Mouse (Mus musculus): ENCODE results near the gene Cmtm8. TPM values are rescaled to one million over a fixed set of nuclear protein-coding genes. Genes with fewer than 3 reads are reported as not detected.

The Cmtm8 gene
- not detected for polyA plus RNA-seq (2012; fragmentation: generic; extraction: Trizol)

DNA sequence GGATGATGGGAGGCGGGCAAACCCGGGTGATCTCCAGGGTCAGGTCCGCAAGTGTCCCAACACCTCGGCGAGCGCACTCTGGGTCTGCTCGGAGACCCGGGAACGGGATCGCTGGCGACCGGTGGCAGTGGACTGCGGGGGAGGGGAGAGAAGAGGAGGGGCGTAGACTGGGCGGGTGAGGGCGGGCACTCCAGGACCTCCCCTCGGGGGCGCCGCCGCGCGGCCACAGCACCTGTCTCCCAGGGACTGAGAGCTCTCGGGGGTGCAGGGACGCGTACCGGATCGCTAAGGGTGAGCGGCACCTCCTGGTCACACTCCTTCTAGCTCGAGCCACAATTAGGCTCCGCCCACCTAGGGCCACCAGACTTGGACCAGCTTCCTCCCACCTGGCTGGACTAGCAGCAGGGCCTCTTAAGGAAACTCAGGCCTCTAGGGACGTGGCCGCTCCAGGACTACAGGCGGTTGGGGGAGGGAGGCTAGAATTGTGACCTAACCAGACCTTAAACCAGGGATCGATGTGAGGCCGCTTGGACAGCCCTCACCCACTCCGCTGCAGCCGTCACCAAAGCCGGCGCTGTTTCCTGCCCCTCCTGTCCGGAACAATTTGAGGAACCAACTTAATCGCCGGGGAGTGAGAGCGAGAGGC lies at the start of gene Cmtm8:
TSS of gene Cmtm8 (minus strand) at position 140 of the 646 bp plus-strand sequence.
- Histone ChIP-seq H3K4me3 (no peak within 1 kb of the TSS), H3K27me3 (ENCODE audit: control insufficient read depth, insufficient read depth, insufficient read length) (peaks cover 34% of the 10 kb centered on the region), H3K4me2 (ENCODE audit: low read depth) (peak within 1 kb of the TSS; percentile 18), H3K36me3 (ENCODE audit: control insufficient read depth, insufficient read depth) (no peaks in the 10 kb centered on the region), H3ac (ENCODE audit: control insufficient read depth, insufficient read length) (no peak within 1 kb of the TSS), H3K79me2 (ENCODE audit: control insufficient read depth, insufficient read depth) (no peaks in the 10 kb centered on the region)
- TF ChIP-seq REST (IDR thresholded peaks at IDR 0.05; ENCODE audit: insufficient read depth, insufficient read length) = no peak
- TF ChIP-seq MYOD1 (IDR thresholded peaks at IDR 0.05; ENCODE audit: control insufficient read depth in 1 of 3, insufficient read length in 2 of 3, low read depth in 2 of 3) = peak in 1 of 3 experiments; percentile 42
- no peak for TF ChIP-seq E2F4 (IDR thresholded peaks at IDR 0.05; ENCODE audit: insufficient read depth)
- TF ChIP-seq MAX (IDR thresholded peaks at IDR 0.05; ENCODE audit: low read depth) = no peak
- no peak for TF ChIP-seq TCF12 (IDR thresholded peaks at IDR 0.05; ENCODE audit: insufficient read depth, poor library complexity, severe bottlenecking)
- TF ChIP-seq SRF (IDR thresholded peaks at IDR 0.05; ENCODE audit: control insufficient read depth, insufficient read length, low read depth) = no peak
- TF ChIP-seq POLR2A (IDR thresholded peaks at IDR 0.05; ENCODE audit: insufficient read length, low read depth) = no peak
- TF ChIP-seq MYOG (IDR thresholded peaks at IDR 0.05; ENCODE audit: control insufficient read depth in 1 of 3, insufficient read depth in 1 of 3, insufficient read length in 2 of 3, low read depth in 2 of 3) = peak in 1 of 3 experiments; percentile 8
- TF ChIP-seq CEBPB (IDR thresholded peaks at IDR 0.05; ENCODE audit: insufficient read depth, poor library complexity, severe bottlenecking) = no peak

DNA sequence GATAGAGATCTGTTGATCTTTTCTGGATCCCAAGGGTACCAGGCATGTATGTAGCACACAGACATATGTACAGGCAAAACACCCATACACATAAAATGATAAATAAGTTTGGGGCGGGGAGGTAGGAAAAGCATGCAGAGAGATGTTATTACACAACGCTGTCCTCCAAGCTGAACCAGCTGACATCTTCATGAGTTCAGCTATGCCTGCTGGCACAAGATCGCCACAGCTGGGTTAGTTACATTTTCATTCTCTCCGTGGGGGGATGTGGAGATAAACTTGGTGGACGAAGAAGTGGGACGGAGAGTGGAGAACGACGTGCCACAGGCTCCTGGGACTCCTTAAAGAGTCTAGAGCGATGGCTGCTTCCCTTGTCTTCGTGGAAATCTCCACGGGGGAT lies 49.0 kb upstream of the Cmtm8 start:
- H3K4me3 ChIP-seq = no peak overlapping the region
- no peaks in the 10 kb centered on the region for H3K36me3 ChIP-seq (ENCODE audit: control insufficient read depth, insufficient read depth)
- H3K27me3 ChIP-seq (ENCODE audit: control insufficient read depth, insufficient read depth, insufficient read length) = no peaks in the 10 kb centered on the region
- TF ChIP-seq MAX (IDR thresholded peaks at IDR 0.05; ENCODE audit: low read depth) (no peak), POLR2AphosphoS2 (IDR thresholded peaks at IDR 0.05; ENCODE audit: insufficient read length, low read depth) (no peak), TCF12 (IDR thresholded peaks at IDR 0.05; ENCODE audit: insufficient read depth, poor library complexity, severe bottlenecking) (no peak)
- H3K4me2 ChIP-seq (ENCODE audit: low read depth) = no peak overlapping the region
- H3K79me2 ChIP-seq (ENCODE audit: control insufficient read depth, insufficient read depth) = no peaks in the 10 kb centered on the region
- no peak overlapping the region for H3ac ChIP-seq (ENCODE audit: control insufficient read depth, insufficient read length)

DNA sequence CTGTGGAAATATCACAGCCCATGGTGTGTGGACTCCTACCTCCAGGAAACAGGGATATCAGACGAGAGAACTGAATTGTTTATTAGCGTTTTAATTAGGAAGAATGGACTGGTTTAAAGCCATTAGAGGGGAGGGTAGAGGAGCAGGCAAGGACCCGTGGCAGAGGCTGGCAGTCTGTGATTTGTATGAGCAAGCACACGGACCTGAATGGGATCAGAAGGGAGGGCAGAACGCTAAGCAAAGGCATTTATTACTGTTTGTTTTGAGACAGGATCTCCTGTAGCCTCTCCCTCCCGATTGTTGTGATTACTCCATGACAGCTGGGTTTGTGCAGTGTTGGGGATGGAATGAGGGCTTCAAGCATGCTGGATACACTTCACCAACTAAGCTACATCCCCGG lies 46.4 kb upstream of the Cmtm8 start:
- Histone ChIP-seq H3ac (ENCODE audit: control insufficient read depth, insufficient read length) (no peak overlapping the region), H3K36me3 (ENCODE audit: control insufficient read depth, insufficient read depth) (no peaks in the 10 kb centered on the region), H3K27me3 (ENCODE audit: control insufficient read depth, insufficient read depth, insufficient read length) (no peaks in the 10 kb centered on the region), H3K4me3 (no peak overlapping the region), H3K4me2 (ENCODE audit: low read depth) (no peak overlapping the region), H3K79me2 (ENCODE audit: control insufficient read depth, insufficient read depth) (no peaks in the 10 kb centered on the region)
- TF ChIP-seq MYOG (IDR thresholded peaks at IDR 0.05; ENCODE audit: control insufficient read depth in 1 of 3, insufficient read depth in 1 of 3, insufficient read length in 2 of 3, low read depth in 2 of 3) (peak in 1 of 3 experiments; percentile 7), MYOD1 (IDR thresholded peaks at IDR 0.05; ENCODE audit: control insufficient read depth in 1 of 3, insufficient read length in 2 of 3, low read depth in 2 of 3) (no peak)

DNA sequence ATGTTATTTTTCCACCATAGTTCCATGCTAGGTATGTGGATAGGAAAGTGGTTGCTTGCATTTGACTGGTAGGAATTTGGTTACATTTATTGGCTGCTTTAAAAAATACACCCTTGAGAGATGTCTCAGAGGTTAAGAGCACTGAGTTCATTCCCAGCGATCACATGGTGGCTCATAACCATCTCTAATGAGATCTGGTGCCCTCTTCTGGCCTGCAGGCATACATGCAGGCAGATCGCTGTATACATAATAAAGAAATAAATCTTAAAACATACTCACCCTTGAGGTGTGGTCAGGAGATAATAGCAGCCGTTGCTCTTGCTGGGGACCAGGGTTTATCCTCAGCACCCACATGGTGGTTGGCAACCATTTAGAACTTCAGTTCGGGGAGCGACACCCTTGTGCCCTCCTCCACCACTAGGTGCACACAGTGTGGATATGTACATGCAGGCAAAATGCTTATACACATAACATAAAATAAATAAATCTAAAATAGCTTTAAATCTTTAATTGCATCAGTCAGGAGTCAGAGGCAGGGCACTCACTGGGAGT lies 45.0 kb upstream of the Cmtm8 start:
- H3K4me3 ChIP-seq = no peak overlapping the region
- H3K36me3 ChIP-seq (ENCODE audit: control insufficient read depth, insufficient read depth) = no peaks in the 10 kb centered on the region
- TF ChIP-seq CEBPB (IDR thresholded peaks at IDR 0.05; ENCODE audit: insufficient read depth, poor library complexity, severe bottlenecking) = no peak
- TF ChIP-seq SRF (IDR thresholded peaks at IDR 0.05; ENCODE audit: control insufficient read depth, insufficient read length, low read depth) = no peak
- TF ChIP-seq REST (IDR thresholded peaks at IDR 0.05; ENCODE audit: insufficient read depth, insufficient read length) = no peak
- no peak for TF ChIP-seq POLR2AphosphoS2 (IDR thresholded peaks at IDR 0.05; ENCODE audit: insufficient read length, low read depth)
- TF ChIP-seq MYOD1 (IDR thresholded peaks at IDR 0.05; ENCODE audit: control insufficient read depth in 1 of 3, insufficient read length in 2 of 3, low read depth in 2 of 3) = no peak
- TF ChIP-seq USF1 (IDR thresholded peaks at IDR 0.05; ENCODE audit: low read depth) = no peak
- TF ChIP-seq MYOG (IDR thresholded peaks at IDR 0.05; ENCODE audit: control insufficient read depth in 1 of 3, insufficient read depth in 1 of 3, insufficient read length in 2 of 3, low read depth in 2 of 3) = no peak
- no peak for TF ChIP-seq MAX (IDR thresholded peaks at IDR 0.05; ENCODE audit: low read depth)
- no peak for TF ChIP-seq TCF3 (IDR thresholded peaks at IDR 0.05; ENCODE audit: insufficient read length, low read depth)
- TF ChIP-seq E2F4 (IDR thresholded peaks at IDR 0.05; ENCODE audit: insufficient read depth) = no peak
- no peak for TF ChIP-seq POLR2A (IDR thresholded peaks at IDR 0.05; ENCODE audit: insufficient read length, low read depth)
- TF ChIP-seq TCF12 (IDR thresholded peaks at IDR 0.05; ENCODE audit: insufficient read depth, poor library complexity, severe bottlenecking) = no peak
- H3K4me2 ChIP-seq (ENCODE audit: low read depth) = no peak overlapping the region
- no peaks in the 10 kb centered on the region for H3K79me2 ChIP-seq (ENCODE audit: control insufficient read depth, insufficient read depth)
- H3ac ChIP-seq (ENCODE audit: control insufficient read depth, insufficient read length) = no peak overlapping the region
- H3K27me3 ChIP-seq (ENCODE audit: control insufficient read depth, insufficient read depth, insufficient read length) = no peaks in the 10 kb centered on the region

DNA sequence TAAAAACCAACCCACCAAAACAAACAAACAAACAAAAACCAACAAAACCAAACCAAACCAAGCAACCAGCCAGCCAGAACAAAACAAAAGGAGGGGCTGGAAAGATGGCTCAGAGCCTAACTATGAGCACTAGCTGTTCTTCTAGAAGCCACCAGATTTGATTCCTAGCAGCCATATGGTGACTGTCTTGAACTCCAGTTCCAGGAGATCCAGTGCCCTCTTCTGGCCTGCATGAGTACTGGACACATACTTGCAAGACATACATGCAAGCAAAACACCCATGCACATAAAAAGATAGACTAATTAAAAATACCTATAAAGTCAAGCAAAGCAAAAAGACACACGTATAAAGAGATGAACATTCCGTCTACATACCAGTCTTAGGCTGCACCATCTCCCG lies 43.7 kb upstream of the Cmtm8 start:
- no peak overlapping the region for H3K4me2 ChIP-seq (ENCODE audit: low read depth)
- no peak for TF ChIP-seq POLR2AphosphoS2 (IDR thresholded peaks at IDR 0.05; ENCODE audit: insufficient read length, low read depth)
- no peak for TF ChIP-seq MYOG (IDR thresholded peaks at IDR 0.05; ENCODE audit: control insufficient read depth in 1 of 3, insufficient read depth in 1 of 3, insufficient read length in 2 of 3, low read depth in 2 of 3)
- no peak for TF ChIP-seq SRF (IDR thresholded peaks at IDR 0.05; ENCODE audit: control insufficient read depth, insufficient read length, low read depth)
- TF ChIP-seq USF1 (IDR thresholded peaks at IDR 0.05; ENCODE audit: low read depth) = no peak
- TF ChIP-seq MYOD1 (IDR thresholded peaks at IDR 0.05; ENCODE audit: control insufficient read depth in 1 of 3, insufficient read length in 2 of 3, low read depth in 2 of 3) = no peak
- TF ChIP-seq POLR2A (IDR thresholded peaks at IDR 0.05; ENCODE audit: insufficient read length, low read depth) = no peak
- no peak for TF ChIP-seq TCF3 (IDR thresholded peaks at IDR 0.05; ENCODE audit: insufficient read length, low read depth)
- TF ChIP-seq CEBPB (IDR thresholded peaks at IDR 0.05; ENCODE audit: insufficient read depth, poor library complexity, severe bottlenecking) = no peak
- TF ChIP-seq REST (IDR thresholded peaks at IDR 0.05; ENCODE audit: insufficient read depth, insufficient read length) = no peak
- no peak for TF ChIP-seq MAX (IDR thresholded peaks at IDR 0.05; ENCODE audit: low read depth)
- TF ChIP-seq TCF12 (IDR thresholded peaks at IDR 0.05; ENCODE audit: insufficient read depth, poor library complexity, severe bottlenecking) = no peak
- no peak for TF ChIP-seq E2F4 (IDR thresholded peaks at IDR 0.05; ENCODE audit: insufficient read depth)
- no peak overlapping the region for H3K4me3 ChIP-seq
- no peaks in the 10 kb centered on the region for H3K79me2 ChIP-seq (ENCODE audit: control insufficient read depth, insufficient read depth)
- H3K36me3 ChIP-seq (ENCODE audit: control insufficient read depth, insufficient read depth) = no peaks in the 10 kb centered on the region
- no peak overlapping the region for H3ac ChIP-seq (ENCODE audit: control insufficient read depth, insufficient read length)
- H3K27me3 ChIP-seq (ENCODE audit: control insufficient read depth, insufficient read depth, insufficient read length) = no peaks in the 10 kb centered on the region
